Mouse (Mus musculus): ENCODE data around the gene Dcp1a.
"Not testable (repeated sequence)": the region's sequence is repeated elsewhere in the genome, so short reads cannot be mapped to it uniquely, and the experiment has no call there.

The Dcp1a gene

DNA sequence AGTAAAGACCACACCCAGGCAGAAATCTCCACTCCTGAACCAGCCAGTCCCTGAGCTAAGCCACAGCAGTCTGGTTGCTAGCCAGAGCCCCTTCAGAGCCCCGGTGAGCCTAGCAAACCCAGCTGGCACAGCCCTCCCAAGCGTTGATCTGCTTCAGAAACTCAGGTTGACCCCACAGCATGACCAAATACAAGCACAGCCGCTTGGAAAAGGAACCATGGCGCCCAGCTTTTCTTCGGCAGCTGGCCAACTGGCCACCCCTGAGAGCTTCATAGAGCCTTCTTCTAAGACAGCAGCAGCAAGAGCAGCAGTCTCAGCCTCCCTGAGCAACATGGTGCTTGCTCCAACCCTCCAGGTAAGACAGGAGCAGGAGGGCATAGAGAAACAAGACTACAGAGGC lies 40.0 kb downstream of the Dcp1a start:
- no peak for DNase-seq (ENCODE audit: low spot score)

DNA sequence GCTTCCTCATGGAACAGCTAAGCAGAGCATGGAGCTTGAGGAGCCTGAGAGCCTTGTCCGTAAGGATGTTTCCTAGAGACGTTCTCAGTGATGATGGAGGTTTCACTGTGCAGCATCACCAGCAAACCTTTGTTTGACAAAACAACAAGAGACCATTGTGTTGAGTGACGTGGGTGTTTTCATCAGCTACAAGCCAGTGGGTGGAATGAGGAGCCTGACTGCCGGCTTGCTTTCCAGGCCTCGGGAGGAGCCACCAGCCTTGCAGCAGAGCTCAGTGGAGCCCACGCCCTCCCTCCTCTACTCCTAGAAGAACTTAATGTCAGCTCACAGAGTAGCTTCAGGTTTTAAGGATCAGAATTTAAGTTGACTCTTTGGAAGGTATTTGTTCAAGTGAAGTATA lies 44.0 kb downstream of the Dcp1a start:
- DNase-seq (ENCODE audit: low spot score): no peak

DNA sequence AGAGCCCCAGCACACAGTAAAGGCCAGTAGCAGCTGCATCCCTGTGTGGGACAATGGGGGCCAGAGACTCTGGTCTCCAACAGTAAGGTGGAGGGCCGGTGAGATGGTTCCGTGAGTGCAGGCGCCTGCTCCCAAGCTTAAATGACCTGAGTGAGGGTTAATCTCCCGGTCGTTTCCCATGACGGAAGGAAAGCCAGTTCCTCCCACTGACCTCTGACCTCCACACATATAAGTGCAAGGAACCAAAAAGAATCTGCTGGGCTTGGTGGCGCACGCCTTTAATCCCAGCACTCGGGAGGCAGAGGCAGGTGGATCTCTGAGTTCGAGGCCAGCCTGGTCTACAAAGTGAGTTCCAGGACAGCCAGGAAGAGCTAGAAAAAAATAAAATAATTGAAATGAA lies 49.1 kb downstream of the Dcp1a start:
- no peak for DNase-seq (ENCODE audit: low spot score)

DNA sequence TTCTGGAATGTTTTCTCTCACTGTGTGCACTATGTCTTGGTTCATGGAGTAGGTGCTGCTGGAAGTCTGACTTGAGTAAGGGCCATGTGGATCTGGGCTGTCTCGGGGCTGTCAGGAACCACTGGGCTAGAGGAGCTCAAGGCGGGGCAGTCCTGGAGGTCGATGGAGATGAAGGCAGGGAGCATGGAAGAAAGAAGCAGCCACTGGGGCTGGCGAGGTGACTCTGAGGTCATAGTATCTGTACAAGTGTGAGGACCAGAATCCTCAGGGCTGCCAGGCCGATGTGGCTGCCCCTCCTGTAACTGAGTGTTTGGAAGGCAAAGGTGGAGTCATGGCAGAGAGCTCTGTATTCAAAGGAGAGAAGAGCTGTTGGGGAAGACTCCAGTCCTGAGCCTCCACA lies 49.6 kb downstream of the Dcp1a start:
- no peak for DNase-seq (ENCODE audit: low spot score)

DNA sequence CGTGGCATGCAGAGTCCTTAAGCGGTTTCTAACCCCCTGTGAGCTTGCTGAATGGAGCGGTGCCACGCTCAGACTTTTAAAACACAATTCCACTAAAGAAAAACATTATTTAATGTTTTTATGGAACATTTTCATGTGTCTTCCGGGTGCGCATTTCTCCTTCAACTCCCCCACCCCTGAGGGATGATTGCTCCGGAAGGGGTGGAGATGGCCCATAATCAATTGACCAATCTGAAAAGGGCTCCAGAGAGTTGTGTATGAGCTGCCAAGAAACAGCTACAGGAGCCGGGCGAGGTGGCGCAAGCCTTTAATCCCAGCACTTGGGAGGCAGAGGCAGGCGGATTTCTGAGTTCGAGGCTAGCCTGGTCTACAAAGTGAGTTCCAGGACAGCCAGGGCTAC lies 50.1 kb downstream of the Dcp1a start:
- DNase-seq (ENCODE audit: low spot score): no peak

DNA sequence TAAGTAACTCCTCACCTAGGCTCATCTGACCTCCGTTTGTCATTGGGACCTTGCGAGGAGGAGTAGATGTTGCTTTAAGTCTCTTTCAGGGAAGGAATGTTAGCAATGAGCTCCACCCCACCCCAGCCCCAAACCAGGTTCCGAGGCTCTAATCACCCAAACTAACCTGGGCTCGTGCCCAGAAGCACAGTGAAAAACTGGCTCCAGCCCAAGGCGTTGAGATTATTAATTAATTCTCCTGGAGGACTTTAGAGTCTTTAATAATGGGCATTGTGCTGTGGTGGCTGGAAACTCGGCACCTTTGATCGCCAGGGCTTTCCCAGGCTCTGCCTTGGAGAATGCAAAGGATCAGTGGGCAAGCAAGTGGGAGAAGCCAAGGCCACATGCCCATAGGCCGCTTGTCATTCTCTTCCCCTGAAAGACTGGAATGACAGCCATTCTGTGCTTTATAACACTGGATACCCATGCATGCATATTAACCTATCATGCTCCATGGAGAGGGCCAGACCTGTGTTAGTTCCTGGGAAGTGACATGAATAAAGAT lies 51.5 kb downstream of the Dcp1a start:
- DNase-seq (ENCODE audit: low spot score): no peak

DNA sequence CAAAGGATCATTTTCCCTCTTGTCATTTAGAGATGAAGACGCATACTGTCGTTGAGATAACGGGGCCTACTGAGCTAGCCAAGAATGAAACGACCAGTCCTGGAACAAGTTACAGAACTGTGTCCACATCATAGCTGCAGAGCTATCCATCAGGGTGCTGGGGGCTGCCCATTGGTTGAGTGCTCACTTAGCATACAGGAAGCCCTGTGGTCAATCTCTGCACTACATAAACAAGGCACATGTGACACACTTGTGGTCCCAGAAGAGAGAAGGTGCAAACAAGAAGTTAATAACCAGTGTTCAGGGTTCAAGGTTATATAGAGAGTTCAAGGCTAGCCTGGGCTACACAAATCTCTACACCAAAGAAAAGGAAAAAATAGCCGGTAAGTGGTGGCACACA lies 52.1 kb downstream of the Dcp1a start:
- no peak for DNase-seq (ENCODE audit: low spot score)

DNA sequence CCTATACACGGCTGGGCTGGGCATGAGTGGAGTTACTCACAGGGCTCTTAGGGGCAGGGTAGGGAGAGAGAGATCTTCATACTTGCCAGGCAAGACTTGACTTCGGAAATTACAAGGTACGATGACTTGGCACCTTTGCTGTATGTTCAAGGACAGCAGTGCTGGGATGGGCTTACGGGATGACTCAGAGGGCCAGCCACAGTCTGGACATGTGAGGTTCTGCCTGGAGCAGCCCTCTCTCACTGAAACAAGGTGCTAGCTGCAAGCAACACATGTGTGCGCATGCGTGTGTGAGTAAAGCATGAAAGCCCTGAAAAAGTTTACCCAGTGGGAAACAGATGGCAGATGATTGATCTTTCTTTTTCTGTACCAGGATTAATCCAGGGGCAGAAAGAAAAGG lies 52.6 kb downstream of the Dcp1a start:
- no peak for DNase-seq (ENCODE audit: low spot score)

DNA sequence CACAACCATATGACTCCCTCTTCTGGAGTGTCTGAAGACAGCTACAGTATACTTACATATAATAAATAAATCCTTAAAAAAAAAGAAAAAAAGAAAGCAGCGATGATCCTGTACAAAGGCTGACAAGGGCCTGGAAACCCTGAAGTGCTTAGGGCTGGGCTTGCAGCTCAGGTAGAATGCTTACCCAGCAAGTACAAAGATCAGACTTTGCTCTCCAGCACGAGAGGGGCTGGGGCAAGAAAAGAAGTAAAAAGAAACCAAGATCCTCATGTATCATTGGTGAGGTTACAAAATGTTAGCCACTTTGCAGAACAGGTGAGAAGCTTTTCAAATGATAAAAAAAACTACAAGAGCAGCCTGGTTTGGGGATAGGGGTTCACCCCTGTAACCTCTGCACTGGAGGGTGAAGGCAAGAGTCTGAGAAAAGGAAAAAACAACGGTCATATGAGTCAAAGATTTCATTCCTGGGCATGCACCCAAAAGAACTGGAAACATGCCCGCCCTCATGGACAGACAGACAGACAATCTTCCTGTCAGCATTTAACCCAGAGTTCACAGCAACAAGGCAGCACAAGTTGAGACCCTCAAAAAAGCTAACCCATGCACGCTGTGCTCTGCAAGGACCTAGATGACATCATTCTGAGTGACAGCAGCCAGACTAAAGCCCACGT lies 54.6 kb downstream of the Dcp1a start:
- no peak for DNase-seq (ENCODE audit: low spot score)

DNA sequence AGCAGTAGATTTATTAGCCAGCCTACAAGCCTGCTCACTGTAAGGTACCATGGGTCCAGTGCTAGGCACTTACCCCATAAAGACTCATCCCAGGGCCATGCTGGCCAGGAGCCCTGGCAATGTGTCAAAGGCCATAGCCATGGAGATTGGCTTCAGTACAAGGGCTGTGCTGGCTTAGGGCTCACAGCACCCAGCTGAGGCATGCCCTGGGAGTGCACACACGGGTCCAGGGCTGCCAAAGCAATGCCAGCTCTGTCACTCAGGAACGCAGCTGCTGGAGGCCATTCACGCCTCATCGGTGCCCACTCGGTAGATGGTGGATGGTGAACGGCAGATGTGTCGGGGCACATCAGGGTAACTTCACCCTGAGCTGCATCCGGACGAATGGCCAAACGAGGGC lies 62.2 kb downstream of the Dcp1a start:
- no peak for DNase-seq (ENCODE audit: low spot score)

DNA sequence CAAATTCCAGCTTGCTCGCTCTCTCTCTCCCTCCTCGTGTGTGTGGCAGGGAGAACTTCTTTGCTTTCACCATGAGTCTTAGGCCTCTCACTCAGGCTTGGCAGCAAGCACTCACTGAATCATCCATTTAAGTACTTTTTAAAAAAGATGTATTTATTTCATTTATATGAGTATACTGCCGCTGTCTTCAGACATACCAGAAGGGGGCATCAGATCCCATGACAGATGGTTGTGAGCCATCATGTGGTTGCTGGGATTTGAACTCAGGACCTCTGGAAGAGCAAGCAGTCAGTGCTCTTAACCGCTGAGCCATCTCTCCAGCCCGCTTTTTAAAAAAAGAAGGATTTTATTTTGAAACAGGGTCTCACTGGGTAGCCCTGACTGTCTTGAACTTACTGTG lies 64.0 kb downstream of the Dcp1a start:
- DNase-seq (ENCODE audit: low spot score): not testable (repeated sequence)

DNA sequence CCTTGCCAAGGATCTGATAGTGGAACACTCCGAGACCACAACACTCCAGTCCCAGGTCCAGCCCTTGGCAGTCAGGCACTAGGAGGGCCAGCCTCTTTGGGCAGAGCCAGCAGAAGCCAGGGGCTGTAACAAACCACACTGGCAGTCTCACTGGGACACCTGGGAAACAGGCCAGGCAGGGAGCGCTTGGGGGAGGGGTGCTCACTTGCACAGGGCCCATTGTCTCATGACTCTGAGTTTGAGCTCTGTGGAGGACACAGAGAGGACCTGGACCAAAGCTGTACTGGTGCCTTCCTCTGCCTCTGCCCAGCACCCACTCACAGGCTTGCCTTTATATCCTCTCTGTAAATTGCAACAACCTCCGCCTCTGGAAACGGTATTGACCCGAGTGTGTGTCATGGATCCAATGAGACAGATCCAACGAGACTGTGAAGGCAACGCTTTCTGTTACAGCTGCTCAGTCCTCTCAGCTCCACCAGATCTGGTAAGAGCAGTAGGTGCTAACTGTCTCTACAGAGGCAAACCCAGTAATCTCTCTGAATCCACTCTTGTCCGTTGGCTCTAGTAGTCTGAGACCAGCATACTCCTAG lies 68.9 kb downstream of the Dcp1a start, which contains the start of gene Tkt:
Tkt (plus strand) TSS at position 229 of the 590 bp plus-strand sequence.
- DNase-seq (ENCODE audit: low spot score): no peak

DNA sequence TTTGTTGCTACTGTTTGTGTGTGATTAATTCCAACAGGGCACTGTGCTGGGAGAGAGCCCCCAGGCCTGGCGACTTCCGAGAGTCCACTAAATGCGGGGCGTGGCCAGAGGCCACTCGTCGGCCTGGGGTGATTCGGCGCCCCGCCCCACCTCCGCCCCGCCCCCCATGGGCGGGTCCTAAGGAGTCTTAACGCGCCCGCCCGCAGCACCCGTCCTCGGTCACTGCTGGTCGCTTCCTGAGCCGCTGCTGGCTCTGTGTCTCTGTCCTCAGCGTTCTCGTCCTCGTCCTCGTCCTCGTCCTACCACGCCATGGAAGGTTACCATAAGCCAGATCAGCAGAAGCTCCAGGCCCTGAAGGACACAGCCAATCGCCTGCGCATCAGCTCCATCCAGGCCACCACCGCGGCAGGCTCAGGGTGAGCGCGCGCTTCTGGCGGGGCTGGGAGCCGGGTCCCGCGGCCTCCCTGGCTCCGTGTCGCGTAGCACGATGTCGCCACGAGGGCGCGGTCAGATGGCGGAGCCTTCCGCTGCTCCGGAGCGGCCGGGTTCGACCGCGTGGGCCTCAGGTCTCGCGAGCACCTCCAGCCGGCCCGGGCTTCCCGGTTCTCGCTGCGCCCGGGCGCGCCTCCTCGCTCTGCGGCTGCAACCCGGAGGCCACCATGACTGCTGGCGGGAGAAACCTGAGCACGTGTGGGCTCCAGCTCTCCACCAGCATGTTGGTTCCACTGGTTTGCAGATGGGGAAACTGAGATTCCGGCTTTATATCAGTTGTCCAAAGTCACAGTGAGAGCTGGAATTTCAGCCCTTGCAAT lies 69.8 kb downstream of the Dcp1a start:
- DNase-seq (ENCODE audit: low spot score): peak; percentile 81

DNA sequence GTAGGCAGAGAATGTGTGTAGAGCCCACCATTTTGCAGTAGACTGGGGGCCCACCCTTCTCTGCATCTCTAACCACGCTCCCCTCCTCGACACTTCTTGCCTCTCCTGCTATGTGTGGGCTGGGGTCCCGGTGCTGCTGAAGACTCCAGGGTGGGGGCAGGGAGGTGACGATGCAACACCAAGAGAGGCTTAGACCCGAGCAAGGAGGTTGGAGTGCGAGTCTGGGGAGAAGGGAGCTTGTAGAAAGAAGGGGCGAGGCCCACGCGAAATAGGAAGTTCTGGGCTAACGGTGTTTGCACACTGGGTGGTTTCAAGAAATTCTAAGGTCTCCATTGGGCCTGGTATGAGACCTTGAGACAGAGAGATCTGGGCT lies 70.4 kb downstream of the Dcp1a start:
- no peak for DNase-seq (ENCODE audit: low spot score)

DNA sequence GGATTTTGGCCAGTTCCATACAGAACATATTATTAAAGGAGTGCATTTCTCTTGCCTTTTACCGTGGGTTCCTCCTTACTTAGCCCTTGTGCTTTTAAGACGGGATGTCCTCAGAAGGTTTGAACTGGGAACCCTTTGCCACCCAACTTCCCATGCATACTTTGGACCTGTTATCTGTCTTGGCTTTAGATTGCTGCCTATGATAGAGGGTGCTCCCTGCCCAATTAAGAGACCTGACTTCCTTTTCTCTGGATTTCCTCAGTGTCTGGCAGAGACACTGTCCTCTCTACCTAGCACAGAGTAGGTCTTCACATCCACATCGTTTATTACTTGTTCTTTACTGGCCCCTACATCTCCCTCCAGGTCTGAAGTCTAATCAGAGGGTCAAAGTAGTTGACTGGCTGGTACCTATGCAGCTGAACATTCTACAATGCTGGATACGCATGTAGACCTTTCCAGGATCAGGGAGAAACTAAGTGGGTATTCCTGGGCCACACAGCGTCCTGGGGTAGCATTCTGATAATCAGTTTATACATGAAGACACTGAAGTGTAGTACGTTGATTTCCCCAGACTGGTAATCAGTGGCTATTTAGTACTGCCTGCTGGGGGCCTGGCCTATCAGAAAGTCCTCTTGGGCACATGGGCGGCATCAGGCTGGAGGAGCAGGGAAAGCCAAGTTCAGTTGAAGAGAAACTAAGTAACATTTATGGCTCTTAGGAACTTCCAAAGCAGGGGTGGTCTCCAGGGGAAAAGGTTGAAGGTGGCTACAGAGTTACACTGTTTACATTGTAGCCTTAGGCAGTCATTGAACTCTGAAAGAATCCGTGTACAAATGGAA lies 71.1 kb downstream of the Dcp1a start:
- DNase-seq (ENCODE audit: low spot score): no peak

DNA sequence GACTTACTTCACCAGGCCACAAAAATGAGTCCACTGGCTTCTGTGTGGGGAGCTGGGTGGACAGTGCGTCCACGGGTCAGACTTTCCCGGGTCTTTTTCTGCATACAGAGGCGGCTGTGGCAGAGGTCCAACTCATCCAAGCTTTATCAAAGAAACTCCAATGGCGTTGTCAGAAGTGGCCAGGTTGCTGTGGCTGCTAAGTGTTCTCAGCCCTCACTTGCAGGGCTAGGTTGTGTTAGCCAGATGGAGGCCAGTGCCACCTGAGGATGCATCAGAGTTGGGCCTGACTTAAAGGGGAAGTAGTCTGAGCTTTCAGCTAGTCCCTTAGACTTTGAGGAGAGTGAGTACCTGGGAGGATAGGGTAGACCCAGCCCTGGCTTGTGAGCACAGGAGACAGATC lies 72.2 kb downstream of the Dcp1a start:
- no peak for DNase-seq (ENCODE audit: low spot score)

DNA sequence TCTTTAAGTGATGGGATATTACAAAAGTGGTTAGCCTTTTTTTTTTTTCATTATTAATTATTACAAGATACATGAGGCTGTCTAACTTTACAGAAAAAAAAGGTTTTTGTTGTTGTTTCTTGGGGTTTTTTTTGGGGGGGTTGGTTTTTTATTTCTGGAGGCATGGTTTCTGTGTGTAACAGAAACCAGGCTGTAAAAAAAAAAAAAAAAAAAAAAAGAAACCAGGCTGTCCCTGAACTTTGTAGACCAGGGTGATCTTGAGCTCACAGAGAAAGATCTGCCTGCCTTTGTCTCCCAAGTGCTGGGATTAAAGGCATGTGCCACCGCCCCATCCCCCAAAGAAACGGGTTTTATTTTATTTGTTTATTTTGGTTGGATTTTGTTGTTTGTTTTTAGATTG lies 72.6 kb downstream of the Dcp1a start:
- DNase-seq (ENCODE audit: low spot score): no peak

DNA sequence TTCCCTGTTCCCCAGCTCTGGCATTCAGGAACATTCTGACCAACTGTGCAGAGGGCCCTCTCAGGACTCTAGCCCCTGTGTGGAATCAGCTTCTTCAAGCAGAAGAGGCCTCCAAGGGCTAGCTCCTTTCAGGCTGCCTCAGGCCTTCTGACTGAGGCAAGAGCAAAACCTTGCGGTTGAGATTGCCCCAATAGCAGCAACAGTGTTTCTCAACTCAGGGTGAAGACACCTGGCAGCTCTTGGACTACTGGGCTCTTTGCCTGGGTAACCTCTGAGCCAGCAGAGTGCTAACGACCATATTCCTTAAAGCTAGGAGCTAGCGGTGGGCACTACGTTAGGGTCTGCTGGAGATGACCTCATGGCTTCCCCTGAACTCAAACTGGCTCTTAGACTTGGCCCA lies 73.8 kb downstream of the Dcp1a start:
- no peak for DNase-seq (ENCODE audit: low spot score)

DNA sequence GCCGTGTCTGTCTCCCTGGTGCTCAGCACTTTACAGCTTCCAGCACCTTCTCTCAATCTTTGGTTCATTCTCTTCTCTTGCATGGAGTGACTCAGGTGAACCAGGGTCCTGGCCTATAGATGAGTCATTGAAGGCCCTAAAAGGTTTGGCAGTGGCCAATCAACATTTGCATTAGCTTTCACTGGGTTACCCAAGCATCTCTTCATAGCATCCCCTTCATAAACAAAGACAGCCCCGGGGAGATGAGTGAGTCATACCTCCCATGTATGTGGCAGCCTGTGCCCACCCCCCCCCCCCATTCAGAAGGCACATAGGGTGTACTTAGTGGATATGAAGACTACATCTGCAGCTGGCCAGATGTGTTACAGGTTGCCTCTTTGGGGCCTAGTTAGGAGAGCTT lies 77.3 kb downstream of the Dcp1a start:
- no peak for DNase-seq (ENCODE audit: low spot score)

DNA sequence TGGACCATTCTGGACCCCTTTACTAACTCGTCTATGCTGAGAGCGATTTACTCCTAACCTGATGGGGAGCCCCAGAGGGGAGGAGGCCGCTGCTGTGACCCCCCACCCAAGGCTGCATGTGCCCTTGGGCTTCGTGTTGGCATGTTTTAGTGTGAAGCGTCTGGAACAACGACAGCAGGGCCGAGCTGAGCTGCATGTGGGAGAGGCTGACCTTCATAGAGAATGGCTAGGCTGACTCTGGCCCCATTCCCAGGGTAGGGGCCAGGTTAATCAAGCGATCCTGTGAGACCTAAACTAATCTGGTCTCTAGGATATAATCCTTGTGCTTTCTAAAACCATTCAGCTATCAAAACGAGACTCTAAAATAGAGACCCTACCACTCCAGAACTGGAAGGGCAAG lies 78.4 kb downstream of the Dcp1a start:
- no peak for DNase-seq (ENCODE audit: low spot score)

DNA sequence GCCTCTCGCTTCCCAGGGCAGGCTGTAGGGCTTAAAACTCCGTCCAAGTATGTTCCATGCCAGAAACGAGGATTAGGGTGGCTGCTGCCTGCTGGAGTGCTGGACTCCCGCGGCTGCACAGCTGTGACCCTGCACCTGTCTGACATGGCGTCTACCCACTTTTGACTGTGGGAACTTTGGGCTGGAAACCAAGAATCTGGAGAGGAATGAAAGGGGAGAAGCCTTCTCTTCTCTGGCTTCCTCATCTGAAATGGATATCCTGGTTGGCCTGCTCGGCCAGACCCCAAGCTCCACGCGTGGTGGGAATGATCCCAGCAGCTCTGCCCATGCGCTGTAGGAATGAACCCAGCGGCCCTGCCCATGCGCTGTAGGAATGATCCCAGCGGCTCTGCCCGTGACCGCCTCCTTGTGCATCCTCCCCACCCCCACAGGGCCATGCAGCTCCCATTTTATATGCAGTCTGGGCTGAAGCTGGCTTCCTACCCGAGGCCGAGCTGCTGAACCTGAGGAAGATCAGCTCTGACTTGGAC lies 80.1 kb downstream of the Dcp1a start:
- DNase-seq (ENCODE audit: low spot score): no peak

DNA sequence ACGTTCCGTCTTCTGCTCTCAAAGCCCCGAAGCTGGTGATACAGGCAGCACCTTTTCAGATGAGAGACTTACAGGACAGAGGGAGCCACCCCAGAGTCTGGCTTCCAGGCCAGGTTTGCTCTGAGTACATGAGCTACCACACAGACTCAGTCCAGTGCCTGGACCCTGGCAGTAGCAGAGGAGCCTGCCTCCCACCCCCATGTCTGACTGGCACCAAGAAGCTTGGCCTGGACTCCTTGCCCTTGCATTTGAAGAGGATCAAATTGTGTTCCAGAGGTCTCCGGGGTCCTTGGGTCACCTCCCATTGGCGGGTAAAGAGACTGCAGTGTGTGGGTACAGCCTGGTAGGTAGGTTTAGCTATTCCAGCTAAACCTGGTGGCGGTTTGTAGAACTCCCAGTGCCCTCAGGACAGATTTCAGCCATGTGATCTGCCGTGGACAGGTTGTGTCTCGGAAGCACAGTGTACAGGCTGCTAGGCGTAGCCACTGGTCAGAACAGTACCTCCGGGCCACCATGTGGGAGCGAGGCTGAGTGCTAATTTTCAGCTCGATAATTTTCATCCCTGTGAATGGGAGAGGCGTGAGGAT lies 81.6 kb downstream of the Dcp1a start:
- DNase-seq (ENCODE audit: low spot score): no peak

All from layer of hippocampus, adult 9-10 months (tissue).